Mouse (Mus musculus) CH12.LX (cell line): ENCODE results near the gene Cst6. TPM values are rescaled to one million over a fixed set of nuclear protein-coding genes. Genes with fewer than 3 reads are reported as not detected.

Experiments
- DNase-seq: peaks from one replicate; pipeline ENCODE4 v3.0.0-alpha.2; 2013; ENCODE audit errors: extremely low read depth
- H3K27ac ChIP-seq: 2 replicates; pipeline ENCODE4 v1.5.1; 2012; ENCODE audit warnings: low read depth, mild to moderate bottlenecking, control low read depth, moderate library complexity; ENCODE audit not compliant: insufficient read depth
- H3K27me3 ChIP-seq: replicated peaks from 2 replicates; pipeline ENCODE3; 2012; ENCODE audit warnings: inconsistent platforms
- H3K36me3 ChIP-seq, 2 experiments: replicated peaks in 1 of 2; 2 replicates each; pipeline versions ENCODE3 to v1.6.1; 2012; ENCODE audit warnings: inconsistent platforms in 1 of 2, low read length in 1 of 2, mild to moderate bottlenecking in 1 of 2, mixed read lengths in 1 of 2, moderate library complexity in 1 of 2; ENCODE audit not compliant: control insufficient read depth in 1 of 2, insufficient read depth in 1 of 2
- H3K4me1 ChIP-seq, 2 experiments: 2 replicates each; pipeline ENCODE4 v1.6.1; 2012; ENCODE audit warnings: inconsistent platforms in 1 of 2, moderate library complexity in 1 of 2; ENCODE audit not compliant: insufficient read depth in 2 of 2, control insufficient read depth in 1 of 2
- H3K4me2 ChIP-seq: 2 replicates; pipeline ENCODE4 v1.6.1; 2012; ENCODE audit warnings: low read depth, mild to moderate bottlenecking, control low read depth; ENCODE audit not compliant: poor library complexity, insufficient read depth, severe bottlenecking
- H3K4me3 ChIP-seq, 3 experiments: fragments of 150-350 bp in 1 of 3; sonication (generic) in 1 of 3; replicated peaks in 1 of 3; 2 replicates each; pipeline versions ENCODE3 to v1.5.1; 2011 to 2012; ENCODE audit warnings: low read depth in 2 of 3, low read length in 2 of 3, mild to moderate bottlenecking in 2 of 3, moderate library complexity in 2 of 3, control low read depth in 1 of 3, improper control_type of control experiment in 1 of 3, inconsistent platforms in 1 of 3, mixed read lengths in 1 of 3; ENCODE audit not compliant: poor library complexity in 1 of 3
- H3K79me2 ChIP-seq: replicated peaks from 2 replicates; pipeline ENCODE4 v1.6.1; 2012; ENCODE audit warnings: mild to moderate bottlenecking, moderate library complexity; ENCODE audit not compliant: control insufficient read depth, poor library complexity, insufficient read depth, severe bottlenecking; ENCODE audit errors: extremely low read depth
- H3K9ac ChIP-seq: 2 replicates; pipeline ENCODE4 v1.6.1; 2012; ENCODE audit warnings: low read depth, mild to moderate bottlenecking, control low read depth, moderate library complexity; ENCODE audit not compliant: insufficient read depth
- H3K9me3 ChIP-seq: replicated peaks from 2 replicates; pipeline ENCODE3; 2012; ENCODE audit warnings: low read length, inconsistent platforms, mixed read lengths
- BHLHE40 ChIP-seq: IDR thresholded peaks from 2 replicates; pipeline ENCODE4 v1.6.1; 2011; ENCODE audit warnings: mild to moderate bottlenecking, low read depth, low read length, improper control_type of control experiment
- CHD2 ChIP-seq: IDR thresholded peaks from 2 replicates; pipeline ENCODE4 v1.6.1; 2011; ENCODE audit warnings: low read length, improper control_type of control experiment
- CTCF ChIP-seq, 2 experiments: IDR thresholded peaks in 1 of 2; conservative IDR thresholded peaks in 1 of 2; 2 replicates each; pipeline ENCODE4 v1.5.1; 2011 to 2012; ENCODE audit warnings: low read depth in 2 of 2, low read length in 2 of 2, improper control_type of control experiment in 1 of 2, inconsistent platforms in 1 of 2, mild to moderate bottlenecking in 1 of 2, moderate library complexity in 1 of 2
- E2F4 ChIP-seq: IDR thresholded peaks from 2 replicates; pipeline ENCODE4 v1.6.1; 2011; ENCODE audit warnings: low read depth, low read length, improper control_type of control experiment; ENCODE audit not compliant: insufficient replicate concordance
- ELF1 ChIP-seq: IDR thresholded peaks from 2 replicates; pipeline ENCODE4 v1.6.1; 2014; ENCODE audit warnings: low read depth, mild to moderate bottlenecking, inconsistent platforms, low read length, improper control_type of control experiment
- HCFC1 ChIP-seq: IDR thresholded peaks from 2 replicates; pipeline ENCODE4 v1.6.1; 2012; ENCODE audit warnings: low read depth, mild to moderate bottlenecking, inconsistent platforms, low read length, improper control_type of control experiment
- JUN ChIP-seq: IDR thresholded peaks from 2 replicates; pipeline ENCODE4 v1.6.1; 2011; ENCODE audit warnings: low read depth, mild to moderate bottlenecking, low read length, improper control_type of control experiment, moderate library complexity; ENCODE audit not compliant: insufficient read depth
- KAT2A ChIP-seq: IDR thresholded peaks from 2 replicates; pipeline ENCODE4 v1.6.1; 2012; ENCODE audit warnings: low read length, improper control_type of control experiment, inconsistent platforms; ENCODE audit not compliant: insufficient replicate concordance
- MEF2A ChIP-seq: IDR thresholded peaks from 2 replicates; pipeline ENCODE4 v1.6.1; 2014; ENCODE audit warnings: low read depth, mild to moderate bottlenecking, inconsistent platforms, low read length, improper control_type of control experiment, borderline replicate concordance
- MYC ChIP-seq: IDR thresholded peaks from 2 replicates; pipeline ENCODE4 v1.6.1; 2011; ENCODE audit warnings: low read depth, mild to moderate bottlenecking, improper control_type of control experiment, low read length
- NELFE ChIP-seq: IDR thresholded peaks from 2 replicates; pipeline ENCODE4 v1.6.1; 2011; ENCODE audit warnings: low read depth, low read length, improper control_type of control experiment
- NRF1 ChIP-seq: IDR thresholded peaks from 2 replicates; pipeline ENCODE4 v1.6.1; 2014; ENCODE audit warnings: low read depth, mild to moderate bottlenecking, inconsistent platforms, low read length, improper control_type of control experiment, moderate library complexity
- SIN3A ChIP-seq: IDR thresholded peaks from 2 replicates; pipeline ENCODE4 v1.6.1; 2012; ENCODE audit warnings: low read length, improper control_type of control experiment, inconsistent platforms
- SMC3 ChIP-seq: IDR thresholded peaks from 2 replicates; pipeline ENCODE4 v1.6.1; 2011; ENCODE audit warnings: low read depth, low read length, improper control_type of control experiment
- TBP ChIP-seq: conservative IDR thresholded peaks from 2 replicates; pipeline ENCODE4 v1.6.1; 2011; ENCODE audit warnings: low read depth, low read length, improper control_type of control experiment
- TCF12 ChIP-seq: IDR thresholded peaks from 2 replicates; pipeline ENCODE4 v1.6.1; 2014; ENCODE audit warnings: low read depth, mild to moderate bottlenecking, inconsistent platforms, low read length, improper control_type of control experiment
- ZMIZ1 ChIP-seq: IDR thresholded peaks from 2 replicates; pipeline ENCODE4 v1.6.1; 2012; ENCODE audit warnings: low read depth, mild to moderate bottlenecking, inconsistent platforms, low read length, improper control_type of control experiment
- dilution Hi-C: fragments of 300-500 bp; cut with MboI; formaldehyde crosslinking; loops from 2 replicates; pipeline ENCODE4 v1.14.3; 2020; ENCODE audit warnings: low sequenced_read_pairs; ENCODE audit not compliant: extremely low pct_unique_long_range_greater_than_20kb, extremely low pct_ligation_motif_present
- in situ Hi-C: fragments of 300-500 bp; cut with MboI; formaldehyde crosslinking; loops from 3 replicates; pipeline ENCODE4 v1.14.3; 2019; ENCODE audit warnings: low sequenced_read_pairs, low pct_ligation_motif_present, low pct_unique_long_range_greater_than_20kb, mixed read lengths
- polyA plus RNA-seq: library from polyadenylated mRNA; unstranded; fragments of >175 nt; gene quantifications from 2 replicates; pipeline ENCODE4 v1.2.1, GENCODE M21; 2012; ENCODE audit warnings: low read depth; ENCODE audit not compliant: insufficient read length
- total RNA-seq, 2 experiments: library from RNA; depleted of rRNA; stranded (reverse); fragments of 300-350 nt in 1 of 2; fragments of >200 nt in 1 of 2; gene quantifications; 2 replicates each; pipeline ENCODE4 v1.2.3; 2012 to 2014

Cst6 gene
- total and polyA plus RNA-seq, 3 experiments = 1.9 TPM; not detected in 2

DNA sequence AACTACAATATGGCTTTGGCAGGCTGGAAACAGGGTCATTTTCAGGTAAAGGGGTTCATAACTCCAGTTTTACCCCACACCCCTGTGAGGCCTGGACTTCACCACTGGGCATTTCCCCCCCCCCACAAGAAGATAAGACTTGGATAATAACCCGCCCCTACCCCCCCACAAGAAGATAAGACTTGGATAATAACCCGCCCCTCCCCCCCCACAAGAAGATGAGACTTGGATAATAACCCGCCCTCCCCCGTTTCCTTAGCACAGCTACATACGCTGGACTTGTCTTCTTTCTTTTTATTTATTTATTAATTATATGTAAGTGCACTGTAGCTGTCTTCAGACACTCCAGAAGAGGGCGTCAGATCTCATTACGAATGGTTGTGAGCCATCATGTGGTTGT is 40.3 kb downstream of the Cst6 start:
- dilution Hi-C loops = no loop called here
- H3K9ac ChIP-seq = no peak overlapping the region
- H3K27ac ChIP-seq = no peak overlapping the region
- no peaks in the 10 kb centered on the region for H3K4me1 ChIP-seq
- H3K9me3 ChIP-seq = peaks cover 15% of the 10 kb centered on the region
- no peaks in the 10 kb centered on the region for H3K36me3 ChIP-seq
- H3K27me3 ChIP-seq = peaks cover 38% of the 10 kb centered on the region
- TF ChIP-seq HCFC1 (no peak), ELF1 (no peak), TCF12 (no peak)
- no peak for DNase-seq
- no peak overlapping the region for H3K4me2 ChIP-seq
- no peaks in the 10 kb centered on the region for H3K79me2 ChIP-seq
- in situ Hi-C loops = no loop called here
- H3K4me3 ChIP-seq = no peak overlapping the region

DNA sequence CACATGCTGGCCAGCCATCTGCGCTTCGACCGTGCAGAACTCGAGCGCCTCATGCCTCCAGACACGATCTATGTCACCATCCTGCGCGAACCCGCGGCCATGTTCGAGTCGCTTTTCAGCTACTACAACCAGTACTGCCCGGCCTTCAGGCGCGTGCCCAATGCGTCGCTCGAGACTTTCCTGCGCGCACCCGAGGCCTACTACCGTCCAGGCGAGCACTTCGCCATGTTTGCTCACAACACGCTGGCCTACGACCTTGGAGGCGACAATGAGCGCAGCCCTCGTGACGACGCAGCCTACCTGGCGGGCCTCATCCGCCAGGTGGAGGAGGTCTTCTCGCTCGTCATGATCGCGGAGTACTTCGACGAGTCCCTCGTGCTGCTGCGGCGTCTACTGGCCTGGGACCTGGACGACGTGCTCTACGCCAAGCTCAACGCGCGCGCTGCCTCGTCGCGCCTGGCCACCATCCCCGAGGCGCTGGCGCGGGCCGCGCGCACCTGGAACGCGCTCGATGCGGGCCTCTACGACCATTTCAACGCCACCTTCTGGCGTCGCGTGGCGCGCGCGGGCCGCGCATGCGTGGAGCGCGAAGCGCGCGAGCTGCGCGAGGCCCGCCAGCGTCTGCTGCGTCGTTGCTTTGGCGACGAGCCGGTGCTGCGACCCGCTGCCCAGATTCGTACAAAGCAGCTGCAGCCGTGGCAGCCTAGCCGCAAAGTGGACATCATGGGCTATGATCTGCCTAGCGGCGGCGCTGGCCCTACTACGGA is 42.2 kb downstream of the Cst6 start:
- in situ Hi-C loops = no loop called here
- TF ChIP-seq E2F4 (no peak), MEF2A (no peak), CHD2 (no peak), NELFE (no peak), TBP (no peak), NRF1 (no peak), CTCF (conservative IDR thresholded peaks at IDR 0.05 in 1 of 2, IDR thresholded peaks at IDR 0.05 in 1 of 2; ENCODE audit: low read depth in 2 of 2, low read length in 2 of 2) (no peak), SMC3 (no peak), MYC (no peak), TCF12 (no peak), SIN3A (no peak), BHLHE40 (no peak), ZMIZ1 (no peak), KAT2A (no peak), JUN (no peak)
- TF ChIP-seq, all 38 proteins: peak for 0
- H3K4me1 ChIP-seq = peaks cover 0 to 6% of the 10 kb centered on the region in 2 experiments; a peak in 2 of 4 replicates
- H3K27me3 ChIP-seq = peaks cover 20% of the 10 kb centered on the region
- no peak overlapping the region for H3K27ac ChIP-seq
- no peak for DNase-seq
- H3K4me2 ChIP-seq = no peak overlapping the region
- dilution Hi-C loops = no loop called here
- peaks cover 12% of the 10 kb centered on the region for H3K9me3 ChIP-seq
- no peak overlapping the region for H3K9ac ChIP-seq
- no peaks in the 10 kb centered on the region for H3K79me2 ChIP-seq
- no peaks in the 10 kb centered on the region for H3K36me3 ChIP-seq
- H3K4me3 ChIP-seq = no peak overlapping the region
